25 mouse cellular contexts compared by ENCODE assay signal in genomic region chr5:127515960-127516359, GRCm38 (mm10).
A peak's percentile ranks its signal among the peaks of the same experiment; 100 is the strongest.
DNase-seq lines count a peak whose midpoint lies in the region; ATAC-seq lines count a peak whose summit lies in the region.
"Had no signal": no experiment of that assay in that cellular context is flagged by ENCODE, and none has a peak within 500 bp of the region (broad histone marks: within the 10 kb centered on the region; RNA-seq: fewer than 3 reads in every experiment).

No protein-coding gene starts in this region.

- peaks cover 11% of the 10 kb centered on the region for H3K4me1 ChIP-seq in embryonic facial prominence, embryonic 13.5 days
- no peaks in the 10 kb centered on the region for H3K4me1 ChIP-seq in embryonic facial prominence, embryonic 10.5 days
- H3K4me1 ChIP-seq: embryonic facial prominence, embryonic 12.5 days; heart, embryonic 12.5 days; liver, embryonic 13.5 days; neural tube, embryonic 13.5 days had no signal

- no peak for DNase-seq in embryonic facial prominence, embryonic 10.5 days (ENCODE audit: low spot score)
- peak; percentile 9 for DNase-seq in retina, adult 2 months (ENCODE audit: low read depth, low spot score)
- no peak for DNase-seq in retina, embryonic 14.5 days (ENCODE audit: low spot score)
- DNase-seq in cerebellum, postnatal 10 days, result peak; percentile 28 to 34
- DNase-seq in retina, postnatal 1 day, result peak; percentile 65
- no peak for DNase-seq in right cerebral cortex, postnatal 36 days (ENCODE audit: low spot score in 2 of 2)
- DNase-seq: adrenal gland, postnatal 36 days; gastrocnemius, postnatal 10 days; heart, postnatal 10 days; kidney, adult 9 months; kidney, postnatal 25 days; liver, embryonic 13.5 days had no signal

- no peak overlapping the region for H3K4me3 ChIP-seq in embryonic facial prominence, embryonic 13.5 days
- H3K4me3 ChIP-seq in embryonic facial prominence, embryonic 10.5 days, result no peak overlapping the region
- H3K4me3 ChIP-seq: embryonic facial prominence, embryonic 12.5 days; forebrain, embryonic 15.5 days; heart, embryonic 12.5 days; liver, embryonic 13.5 days; midbrain, embryonic 10.5 days; myocyte; neural tube, embryonic 13.5 days had no signal

- no peak overlapping the region for H3K4me2 ChIP-seq in embryonic facial prominence, embryonic 13.5 days
- H3K4me2 ChIP-seq: embryonic facial prominence, embryonic 12.5 days; forebrain, embryonic 15.5 days; heart, embryonic 12.5 days; liver, embryonic 13.5 days; neural tube, embryonic 13.5 days had no signal

- 61% methylated on average over 9 of the region's 9 CpGs for WGBS in embryonic facial prominence, embryonic 13.5 days
- WGBS in embryonic facial prominence, embryonic 10.5 days, result 91% methylated on average over 9 of the region's 9 CpGs

- H3K27me3 ChIP-seq in embryonic facial prominence, embryonic 13.5 days, result no peaks in the 10 kb centered on the region
- H3K27me3 ChIP-seq in embryonic facial prominence, embryonic 10.5 days (replicated peaks; ENCODE audit: low read depth, poor library complexity, severe bottlenecking), result no peaks in the 10 kb centered on the region
- H3K27me3 ChIP-seq: embryonic facial prominence, embryonic 12.5 days; forebrain, embryonic 15.5 days; heart, embryonic 12.5 days; liver, embryonic 13.5 days; neural tube, embryonic 13.5 days had no signal

- ATAC-seq in embryonic facial prominence, embryonic 13.5 days (ENCODE audit: insufficient number of reproducible peaks, insufficient read depth, low FRiP score, low TSS enrichment, low read depth), result peak; percentile 24; the same call in 1 of the 2 replicates
- no peak for ATAC-seq in megakaryocyte progenitor cell, adult 5-6 weeks (replicated peaks; ENCODE audit: poor library complexity)
- ATAC-seq: CD4-positive, CD25-positive, alpha-beta regulatory T cell, adult 4 months; forebrain, embryonic 15.5 days; hindbrain, postnatal 0 days; intestine, embryonic 16.5 days; midbrain, embryonic 16.5 days had no signal

- H3K9ac ChIP-seq in embryonic facial prominence, embryonic 13.5 days, result no peak overlapping the region
- H3K9ac ChIP-seq: embryonic facial prominence, embryonic 12.5 days; forebrain, embryonic 15.5 days; heart, embryonic 12.5 days; liver, embryonic 13.5 days; neural tube, embryonic 13.5 days had no signal

- 0 out of 2 replicates have a peak overlapping the region, but pooled peaks have one; percentile 22 for H3K27ac ChIP-seq in embryonic facial prominence, embryonic 13.5 days
- no peak overlapping the region for H3K27ac ChIP-seq in embryonic facial prominence, embryonic 10.5 days (replicated peaks)
- H3K27ac ChIP-seq: embryonic facial prominence, embryonic 12.5 days; forebrain, embryonic 15.5 days; hindbrain, postnatal 0 days; liver, embryonic 13.5 days; macrophage; midbrain, embryonic 10.5 days; neural tube, embryonic 13.5 days had no signal

- H3K9me3 ChIP-seq in embryonic facial prominence, embryonic 13.5 days, result no peaks in the 10 kb centered on the region
- H3K9me3 ChIP-seq in embryonic facial prominence, embryonic 10.5 days, result no peaks in the 10 kb centered on the region
- H3K9me3 ChIP-seq: embryonic facial prominence, embryonic 12.5 days; forebrain, embryonic 15.5 days; heart, embryonic 12.5 days; midbrain, embryonic 10.5 days; neural tube, embryonic 13.5 days had no signal

- H3K36me3 ChIP-seq in embryonic facial prominence, embryonic 13.5 days, result no peaks in the 10 kb centered on the region; the same call in 1 of the 2 replicates
- H3K36me3 ChIP-seq in embryonic facial prominence, embryonic 10.5 days (replicated peaks), result peaks cover 3% of the 10 kb centered on the region; the same call in 1 of the 2 replicates
- H3K36me3 ChIP-seq: embryonic facial prominence, embryonic 12.5 days; forebrain, embryonic 15.5 days; heart, embryonic 12.5 days; liver, embryonic 13.5 days; midbrain, embryonic 10.5 days; neural tube, embryonic 13.5 days had no signal

Comparison
In these comparisons a context has a peak if more than half of its experiments do, and no peak if none do; other contexts are left out.
1. DNase-seq: peak in retina, adult 2 months (single experiment), cerebellum, postnatal 10 days (2 of 2) and retina, postnatal 1 day (single experiment); none in embryonic facial prominence, embryonic 10.5 days (single experiment), retina, embryonic 14.5 days (single experiment) and right cerebral cortex, postnatal 36 days (0 of 2).